Mouse (Mus musculus) frontal cortex, adult 2 months (tissue): ENCODE data around the gene Dus2. TPM values are rescaled to one million over a fixed set of nuclear protein-coding genes. Genes with fewer than 3 reads are reported as not detected.

Experiments used
- DNase-seq, 2 experiments: peaks; one replicate each; pipeline ENCODE4 v3.0.0; 2022; ENCODE audit warnings: low spot score in 1 of 2; ENCODE audit errors: extremely low spot score in 1 of 2
- polyA plus RNA-seq: library from polyadenylated mRNA; depleted of rRNA; stranded (reverse); fragments of >200 nt; gene quantifications from 2 replicates; pipeline ENCODE4 v1.2.3, GENCODE M21; 2012; rRNA removed

Gene Dus2
- 27.1 and 28.5 TPM in 2 replicates for polyA plus RNA-seq

- peak; percentile 30 to 83 for DNase-seq
Measured at GRCm38 (mm10) chr8:105990856-105991387, at the start of gene Dus2. Gene Dus2, plus strand, starts transcription at chr8:105991337.

GRCm38 (mm10) chr8:105942026-105942425 is 49.1 kb upstream of the Dus2 start:
- no peak for DNase-seq

GRCm38 (mm10) chr8:105942542-105942941 is 48.6 kb upstream of the Dus2 start:
- DNase-seq: no peak

- DNase-seq: peak in 1 of 2 experiments; percentile 51
Measured at GRCm38 (mm10) chr8:105943321-105943739, 47.8 kb upstream of the Dus2 start, which contains the start of gene Lcat. Gene Lcat, minus strand, starts transcription at chr8:105943382.

GRCm38 (mm10) chr8:105949350-105949749 is 41.8 kb upstream of the Dus2 start:
- peak; percentile 42 to 57 for DNase-seq

- DNase-seq: peak in 1 of 2 experiments; percentile 48
Measured at GRCm38 (mm10) chr8:105951057-105951659, 40.0 kb upstream of the Dus2 start.

GRCm38 (mm10) chr8:105956556-105956955 is 34.6 kb upstream of the Dus2 start:
- DNase-seq: no peak

- DNase-seq: no peak
Measured at GRCm38 (mm10) chr8:105957813-105958212, 33.3 kb upstream of the Dus2 start.

GRCm38 (mm10) chr8:105959350-105959749 is 31.8 kb upstream of the Dus2 start:
- no peak for DNase-seq

- DNase-seq: no peak
Measured at GRCm38 (mm10) chr8:105961101-105961500, 30.0 kb upstream of the Dus2 start.

GRCm38 (mm10) chr8:105961536-105961935 is 29.6 kb upstream of the Dus2 start:
- DNase-seq: no peak

- no peak for DNase-seq
Measured at GRCm38 (mm10) chr8:105964506-105965265, 26.5 kb upstream of the Dus2 start.

- DNase-seq: no peak
Measured at GRCm38 (mm10) chr8:105965266-105965904, 25.8 kb upstream of the Dus2 start.

GRCm38 (mm10) chr8:105965905-105966341 is 25.2 kb upstream of the Dus2 start, which contains the start of gene Slc12a4:
Gene Slc12a4, minus strand, starts transcription at chr8:105966097.
- no peak for DNase-seq

GRCm38 (mm10) chr8:105966692-105967311 is 24.3 kb upstream of the Dus2 start:
- DNase-seq: no peak

GRCm38 (mm10) chr8:105969367-105969766 is 21.8 kb upstream of the Dus2 start:
- DNase-seq: no peak

GRCm38 (mm10) chr8:105971019-105971720 is 20.0 kb upstream of the Dus2 start:
- DNase-seq: no peak

GRCm38 (mm10) chr8:105975363-105975762 is 15.8 kb upstream of the Dus2 start:
- DNase-seq: no peak

GRCm38 (mm10) chr8:105979325-105979724 is 11.8 kb upstream of the Dus2 start, which contains the start of gene Dpep3:
Gene Dpep3, minus strand, starts transcription at chr8:105979429.
- no peak for DNase-seq

- no peak for DNase-seq
Measured at GRCm38 (mm10) chr8:105981146-105981545, 10.0 kb upstream of the Dus2 start.
